Mouse (Mus musculus): ENCODE data around the gene Olfr624. TPM values are rescaled to one million over a fixed set of nuclear protein-coding genes. Genes with fewer than 3 reads are reported as not detected.

Gene Olfr624
- polyA plus RNA-seq, 1 experiment from 2014 or later, result 0.03 TPM

DNA sequence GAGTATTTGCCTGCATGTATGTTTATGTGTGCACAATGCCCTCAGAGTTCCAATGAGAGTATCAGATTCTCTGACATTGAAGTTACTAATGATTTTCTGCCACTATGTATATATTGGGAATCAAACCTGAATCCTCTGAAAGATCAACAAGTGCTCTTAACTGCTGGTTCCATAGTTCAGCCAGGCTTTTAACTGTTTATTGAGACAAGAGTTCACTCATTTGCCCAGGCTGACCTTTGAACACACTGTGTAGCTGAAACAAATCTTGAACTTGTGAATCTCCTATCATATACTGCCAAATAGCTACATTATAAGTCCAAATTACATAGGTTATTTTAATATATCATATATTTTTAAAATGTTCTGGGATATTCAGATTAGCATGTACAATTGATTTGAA, 34.2 kb downstream of the Olfr624 start:
- Histone ChIP-seq H3K27me3 (ENCODE audit: control insufficient read depth, insufficient read depth, low read length) (no peaks in the 10 kb centered on the region), H3K9ac (ENCODE audit: low read depth, low read length) (no peak overlapping the region), H3K9me3 (ENCODE audit: control insufficient read depth, low read length) (no peaks in the 10 kb centered on the region), H3K4me1 (replicated peaks; ENCODE audit: control insufficient read depth, insufficient read depth, low read length) (no peaks in the 10 kb centered on the region), H3K4me2 (replicated peaks; ENCODE audit: low read depth, low read length) (no peak overlapping the region), H3K27ac (ENCODE audit: low read depth, low read length) (no peak overlapping the region), H3K4me3 (ENCODE audit: low read depth, low read length) (no peak overlapping the region), H3K36me3 (ENCODE audit: control insufficient read depth, insufficient read depth, low read length) (no peaks in the 10 kb centered on the region)
- no peak for ATAC-seq (ENCODE audit: low FRiP score)
- DNase-seq (ENCODE audit: low spot score), result no peak

Other genes with a start within 250 kb of the Olfr624 start
- not detected in 2 replicates for gene Olfr605, start 225.8 kb downstream of the Olfr624 start, polyA plus RNA-seq (2014; fragmentation: Nextera tagmentation; extraction: Ambion mirVana)
- not detected in 2 replicates for gene Olfr606, start 222.1 kb downstream of the Olfr624 start, polyA plus RNA-seq (2014; fragmentation: Nextera tagmentation; extraction: Ambion mirVana)
- not detected in 2 replicates for gene Olfr607, start 207.0 kb downstream of the Olfr624 start, polyA plus RNA-seq (2014; fragmentation: Nextera tagmentation; extraction: Ambion mirVana)
- gene Olfr608, start 201.3 kb downstream of the Olfr624 start, polyA plus RNA-seq (2014; fragmentation: Nextera tagmentation; extraction: Ambion mirVana), result not detected in 2 replicates
- not detected in 2 replicates for gene Olfr609, start 173.1 kb downstream of the Olfr624 start, polyA plus RNA-seq (2014; fragmentation: Nextera tagmentation; extraction: Ambion mirVana)
- not detected in 2 replicates for gene Olfr610, start 159.1 kb downstream of the Olfr624 start, polyA plus RNA-seq (2014; fragmentation: Nextera tagmentation; extraction: Ambion mirVana)
- not detected in 2 replicates for gene Olfr611, start 150.3 kb downstream of the Olfr624 start, polyA plus RNA-seq (2014; fragmentation: Nextera tagmentation; extraction: Ambion mirVana)
- not detected in 2 replicates for gene Olfr612, start 128.5 kb downstream of the Olfr624 start, polyA plus RNA-seq (2014; fragmentation: Nextera tagmentation; extraction: Ambion mirVana)
- not detected in 2 replicates for gene Olfr613, start 123.1 kb downstream of the Olfr624 start, polyA plus RNA-seq (2014; fragmentation: Nextera tagmentation; extraction: Ambion mirVana)
- not detected in 2 replicates for gene Olfr615, start 115.1 kb downstream of the Olfr624 start, polyA plus RNA-seq (2014; fragmentation: Nextera tagmentation; extraction: Ambion mirVana)
- not detected in 2 replicates for gene Olfr616, start 102.0 kb downstream of the Olfr624 start, polyA plus RNA-seq (2014; fragmentation: Nextera tagmentation; extraction: Ambion mirVana)
- 0.29 TPM in 1 of 2 replicates, not detected in the other for gene Olfr617, start 98.1 kb downstream of the Olfr624 start, polyA plus RNA-seq (2014; fragmentation: Nextera tagmentation; extraction: Ambion mirVana)
- 0.09 TPM in 1 of 2 replicates, not detected in the other for gene Olfr618, start 81.1 kb downstream of the Olfr624 start, polyA plus RNA-seq (2014; fragmentation: Nextera tagmentation; extraction: Ambion mirVana)
- gene Olfr619, start 70.6 kb downstream of the Olfr624 start, polyA plus RNA-seq (2014; fragmentation: Nextera tagmentation; extraction: Ambion mirVana), result not detected in 2 replicates
- not detected in 2 replicates for gene Olfr620, start 58.7 kb downstream of the Olfr624 start, polyA plus RNA-seq (2014; fragmentation: Nextera tagmentation; extraction: Ambion mirVana)
- not detected in 2 replicates for gene Olfr622, start 28.5 kb downstream of the Olfr624 start, polyA plus RNA-seq (2014; fragmentation: Nextera tagmentation; extraction: Ambion mirVana)
- not detected in 2 replicates for gene Olfr623, start 7.5 kb downstream of the Olfr624 start, polyA plus RNA-seq (2014; fragmentation: Nextera tagmentation; extraction: Ambion mirVana)
- not detected in 2 replicates for gene Olfr625-ps1, start 11.5 kb upstream of the Olfr624 start, polyA plus RNA-seq (2014; fragmentation: Nextera tagmentation; extraction: Ambion mirVana)
- gene Olfr243, start 43.5 kb upstream of the Olfr624 start, polyA plus RNA-seq (2014; fragmentation: Nextera tagmentation; extraction: Ambion mirVana), result not detected in 2 replicates
- gene Olfr628, start 59.2 kb upstream of the Olfr624 start, polyA plus RNA-seq (2014; fragmentation: Nextera tagmentation; extraction: Ambion mirVana), result not detected in 2 replicates
- gene Olfr629, start 73.8 kb upstream of the Olfr624 start, polyA plus RNA-seq (2014; fragmentation: Nextera tagmentation; extraction: Ambion mirVana), result not detected in 2 replicates
- gene Olfr630, start 86.1 kb upstream of the Olfr624 start, polyA plus RNA-seq (2014; fragmentation: Nextera tagmentation; extraction: Ambion mirVana), result not detected in 2 replicates
- not detected in 2 replicates for gene Olfr69, start 100.4 kb upstream of the Olfr624 start, polyA plus RNA-seq (2014; fragmentation: Nextera tagmentation; extraction: Ambion mirVana)
- not detected in 2 replicates for gene Olfr68, start 108.5 kb upstream of the Olfr624 start, polyA plus RNA-seq (2014; fragmentation: Nextera tagmentation; extraction: Ambion mirVana)
- gene Olfr67, start 120.6 kb upstream of the Olfr624 start, polyA plus RNA-seq (2014; fragmentation: Nextera tagmentation; extraction: Ambion mirVana), result not detected in 2 replicates
- gene Hbb-bt, start 142.8 kb upstream of the Olfr624 start, polyA plus RNA-seq (2014; fragmentation: Nextera tagmentation; extraction: Ambion mirVana), result 658 and 732 TPM in 2 replicates
- 266 and 269 TPM in 2 replicates for gene Hbb-bs, start 156.9 kb upstream of the Olfr624 start, polyA plus RNA-seq (2014; fragmentation: Nextera tagmentation; extraction: Ambion mirVana)
- not detected in 2 replicates for gene Hbb-bh2, start 169.3 kb upstream of the Olfr624 start, polyA plus RNA-seq (2014; fragmentation: Nextera tagmentation; extraction: Ambion mirVana)
- gene Hbb-bh1, start 172.0 kb upstream of the Olfr624 start, polyA plus RNA-seq (2014; fragmentation: Nextera tagmentation; extraction: Ambion mirVana), result 2,447 and 2,531 TPM in 2 replicates
- 10,698 and 10,834 TPM in 2 replicates for gene Hbb-y, start 182.0 kb upstream of the Olfr624 start, polyA plus RNA-seq (2014; fragmentation: Nextera tagmentation; extraction: Ambion mirVana)
- not detected in 2 replicates for gene Olfr66, start 215.1 kb upstream of the Olfr624 start, polyA plus RNA-seq (2014; fragmentation: Nextera tagmentation; extraction: Ambion mirVana)
- gene Olfr64, start 223.3 kb upstream of the Olfr624 start, polyA plus RNA-seq (2014; fragmentation: Nextera tagmentation; extraction: Ambion mirVana), result not detected in 2 replicates
- gene Olfr65, start 232.3 kb upstream of the Olfr624 start, polyA plus RNA-seq (2014; fragmentation: Nextera tagmentation; extraction: Ambion mirVana), result not detected in 2 replicates

Measured in hindbrain, embryonic 11.5 days (tissue).